Comparison of ENCODE assay signal across 16 mouse cellular contexts in the genomic region with DNA sequence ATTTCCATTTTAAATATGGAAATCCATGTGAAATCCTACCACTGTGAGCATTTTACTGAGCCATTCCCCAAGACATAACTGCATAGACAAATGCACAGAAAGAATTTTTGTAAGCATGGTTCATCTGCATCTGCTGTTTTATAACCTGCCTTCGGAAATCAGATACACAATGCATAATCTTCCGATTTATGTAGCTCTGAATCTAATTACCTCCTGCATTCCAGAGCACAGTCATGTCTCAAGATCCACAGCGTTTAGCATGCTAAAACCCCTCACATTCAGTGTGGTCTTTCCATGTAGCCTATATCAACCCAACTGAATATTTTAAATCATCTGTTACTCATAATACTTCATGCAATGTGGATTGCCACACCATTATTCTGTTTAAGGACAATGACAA.
"Had no signal": no experiment of that assay in that cellular context is flagged by ENCODE, and none has a peak within 500 bp of the region (broad histone marks: within the 10 kb centered on the region; RNA-seq: fewer than 3 reads in every experiment).

No protein-coding gene starts in this region.

- H3K9me3 ChIP-seq: neural tube, embryonic 13.5 days; neural tube, embryonic 15.5 days; stomach, embryonic 15.5 days had no signal

- H3K4me2 ChIP-seq: neural tube, embryonic 13.5 days; neural tube, embryonic 15.5 days; stomach, embryonic 15.5 days had no signal

- H3K36me3 ChIP-seq: neural tube, embryonic 15.5 days; stomach, embryonic 15.5 days had no signal

- H3K9ac ChIP-seq: neural tube, embryonic 13.5 days; neural tube, embryonic 15.5 days; stomach, embryonic 15.5 days had no signal

- H3K4me3 ChIP-seq: neural tube, embryonic 13.5 days; neural tube, embryonic 15.5 days; stomach, embryonic 15.5 days had no signal

- H3K27me3 ChIP-seq: neural tube, embryonic 13.5 days; neural tube, embryonic 15.5 days; stomach, embryonic 15.5 days had no signal

- H3K27ac ChIP-seq: neural tube, embryonic 13.5 days; neural tube, embryonic 15.5 days; stomach, embryonic 15.5 days; stomach, postnatal 0 days had no signal

- H3K4me1 ChIP-seq: stomach, embryonic 15.5 days had no signal

- DNase-seq: retina, postnatal 1 day; right cerebral cortex, adult 18-20 months; right cerebral cortex, postnatal 14 days; right cerebral cortex, postnatal 25 days; right cerebral cortex, postnatal 4 days; spleen, adult 18-20 months; thymus, adult 18-20 months; thymus, adult 2 months; thymus, postnatal 14 days; thymus, postnatal 25 days; thymus, postnatal 36 days; thymus, postnatal 4 days had no signal
